Mouse (Mus musculus) limb, embryonic 11.5 days (tissue): ENCODE measurements at regions not wholly inside any gene's neighbourhood (a gene's known extent, or its start where the extent isn't known, plus 50 kb on each side); places are given as distances from the start of the nearest gene placed in this dataset.

Experiments
- ATAC-seq: fragments of 200-750 bp; cut with Nextera tagmentation; 2 replicates; pipeline ENCODE4 v1.8.0; 2017; ENCODE audit warnings: low read depth; ENCODE audit not compliant: insufficient number of reproducible peaks, low FRiP score, low TSS enrichment
- DNase-seq: peaks from one replicate; pipeline ENCODE4 v3.0.0-alpha.2; 2015; ENCODE audit warnings: low spot score
- H3K27ac ChIP-seq: fragments of 300-500 bp; sonication (generic); replicated peaks from 2 replicates; pipeline ENCODE4 v1.5.1; 2014; ENCODE audit warnings: low read depth, mild to moderate bottlenecking, low read length
- H3K27me3 ChIP-seq: fragments of 300-500 bp; sonication (generic); 2 replicates; pipeline ENCODE4 v1.6.1; 2014; ENCODE audit warnings: mild to moderate bottlenecking, low read length, mixed read lengths; ENCODE audit not compliant: control insufficient read depth, insufficient read depth
- H3K36me3 ChIP-seq: fragments of 300-500 bp; sonication (generic); 2 replicates; pipeline ENCODE4 v1.6.1; 2014; ENCODE audit warnings: mild to moderate bottlenecking, low read length, moderate library complexity, mixed read lengths; ENCODE audit not compliant: control insufficient read depth, insufficient read depth
- H3K4me1 ChIP-seq: fragments of 300-500 bp; sonication (generic); 2 replicates; pipeline ENCODE4 v1.6.1; 2014; ENCODE audit warnings: low read length, mixed read lengths; ENCODE audit not compliant: control insufficient read depth, insufficient read depth
- H3K4me2 ChIP-seq: fragments of 300-500 bp; sonication (generic); 2 replicates; pipeline ENCODE4 v1.6.1; 2014; ENCODE audit warnings: low read depth, mild to moderate bottlenecking, moderate library complexity; ENCODE audit not compliant: severe bottlenecking
- H3K4me3 ChIP-seq: fragments of 300-500 bp; sonication (generic); 2 replicates; pipeline ENCODE4 v1.5.1; 2014; ENCODE audit warnings: low read depth, low read length
- H3K9ac ChIP-seq: fragments of 300-500 bp; sonication (generic); 2 replicates; pipeline ENCODE4 v1.6.1; 2014; ENCODE audit warnings: mild to moderate bottlenecking, low read length
- H3K9me3 ChIP-seq: fragments of 300-500 bp; sonication (generic); 2 replicates; pipeline ENCODE4 v1.6.1; 2016; ENCODE audit warnings: low read length; ENCODE audit not compliant: control insufficient read depth
- WGBS: fragments of 180-500 bp; shearing (Covaris S2); extraction: QIAGEN DNeasy Blood & Tissue Kit; methylation state at CpG from one replicate; pipeline ENCODE4 v1.1.7; 2014; 5-methylcytosine and 5-hydroxymethylcytosine counted together

- no peak overlapping the region for H3K27ac ChIP-seq
- no peak overlapping the region for H3K4me2 ChIP-seq
- no peak for DNase-seq
- ATAC-seq, result no peak
- H3K9me3 ChIP-seq, result no peaks in the 10 kb centered on the region
- no peaks in the 10 kb centered on the region for H3K36me3 ChIP-seq
- H3K4me3 ChIP-seq, result no peak overlapping the region
- H3K27me3 ChIP-seq, result no peaks in the 10 kb centered on the region
- H3K4me1 ChIP-seq, result no peaks in the 10 kb centered on the region
- no peak overlapping the region for H3K9ac ChIP-seq
- 77% methylated on average over 5 of the region's 5 CpGs for WGBS
Measured at GRCm38 (mm10) chr3:21423139-21423538, 653.3 kb upstream of the Tbl1xr1 start.

GRCm38 (mm10) chr3:21426538-21426937 lies 649.9 kb upstream of the Tbl1xr1 start:
- 69% methylated on average over 6 of the region's 6 CpGs for WGBS
- no peaks in the 10 kb centered on the region for H3K36me3 ChIP-seq
- H3K27ac ChIP-seq, result no peak overlapping the region
- ATAC-seq (no peak), DNase-seq (no peak)
- H3K9me3 ChIP-seq, result no peaks in the 10 kb centered on the region
- no peak overlapping the region for H3K4me3 ChIP-seq
- no peaks in the 10 kb centered on the region for H3K4me1 ChIP-seq
- H3K27me3 ChIP-seq, result no peaks in the 10 kb centered on the region
- no peak overlapping the region for H3K4me2 ChIP-seq
- H3K9ac ChIP-seq, result no peak overlapping the region

- no peak overlapping the region for H3K4me2 ChIP-seq
- no peak overlapping the region for H3K4me3 ChIP-seq
- ATAC-seq (no peak), DNase-seq (no peak)
- H3K27me3 ChIP-seq, result no peaks in the 10 kb centered on the region
- no peaks in the 10 kb centered on the region for H3K9me3 ChIP-seq
- H3K9ac ChIP-seq, result no peak overlapping the region
- no peaks in the 10 kb centered on the region for H3K4me1 ChIP-seq
- no peaks in the 10 kb centered on the region for H3K36me3 ChIP-seq
- H3K27ac ChIP-seq, result no peak overlapping the region
- 48% methylated on average over 6 of the region's 6 CpGs for WGBS
Measured at GRCm38 (mm10) chr3:21427408-21428031, 648.9 kb upstream of the Tbl1xr1 start.

- ATAC-seq (no peak), DNase-seq (no peak)
- WGBS, result 26% methylated on average over 2 of the region's 2 CpGs
- Histone ChIP-seq H3K27me3 (no peaks in the 10 kb centered on the region), H3K4me2 (no peak overlapping the region), H3K9ac (no peak overlapping the region), H3K27ac (no peak overlapping the region), H3K9me3 (no peaks in the 10 kb centered on the region), H3K4me3 (no peak overlapping the region), H3K4me1 (no peaks in the 10 kb centered on the region), H3K36me3 (no peaks in the 10 kb centered on the region)
Measured at GRCm38 (mm10) chr3:21428120-21428519, 648.3 kb upstream of the Tbl1xr1 start.

- Histone ChIP-seq H3K36me3 (no peaks in the 10 kb centered on the region), H3K9me3 (no peaks in the 10 kb centered on the region), H3K4me1 (no peaks in the 10 kb centered on the region), H3K27ac (no peak overlapping the region), H3K9ac (no peak overlapping the region), H3K4me2 (no peak overlapping the region), H3K27me3 (no peaks in the 10 kb centered on the region), H3K4me3 (no peak overlapping the region)
- no peak for ATAC-seq
- WGBS, result 72% methylated on average over 4 of the region's 4 CpGs
- no peak for DNase-seq
Measured at GRCm38 (mm10) chr3:21464245-21464644, 612.2 kb upstream of the Tbl1xr1 start.

GRCm38 (mm10) chr3:21466113-21466645 lies 610.3 kb upstream of the Tbl1xr1 start:
- no peaks in the 10 kb centered on the region for H3K4me1 ChIP-seq
- no peak overlapping the region for H3K27ac ChIP-seq
- H3K4me3 ChIP-seq, result no peak overlapping the region
- H3K9ac ChIP-seq, result no peak overlapping the region
- no peaks in the 10 kb centered on the region for H3K36me3 ChIP-seq
- 61% methylated on average over 7 of the region's 7 CpGs for WGBS
- no peak overlapping the region for H3K4me2 ChIP-seq
- H3K27me3 ChIP-seq, result no peaks in the 10 kb centered on the region
- ATAC-seq (no peak), DNase-seq (no peak)
- no peaks in the 10 kb centered on the region for H3K9me3 ChIP-seq

- Histone ChIP-seq H3K36me3 (no peaks in the 10 kb centered on the region), H3K27me3 (no peaks in the 10 kb centered on the region), H3K9ac (no peak overlapping the region), H3K9me3 (no peaks in the 10 kb centered on the region), H3K4me3 (no peak overlapping the region), H3K27ac (no peak overlapping the region), H3K4me1 (peaks cover 11% of the 10 kb centered on the region), H3K4me2 (no peak overlapping the region)
- ATAC-seq (0 out of 2 replicates have a peak, but pooled peaks have one; percentile 31), DNase-seq (no peak)
- 46% methylated on average over 4 of the region's 4 CpGs for WGBS
Measured at GRCm38 (mm10) chr3:21477366-21477765, 599.1 kb upstream of the Tbl1xr1 start.

- H3K9ac ChIP-seq, result no peak overlapping the region
Measured at GRCm38 (mm10) chr3:21479021-21479795, 597.2 kb upstream of the Tbl1xr1 start.

More at GRCm38 (mm10) chr3:21479021-21479795, 597.2 kb upstream of the Tbl1xr1 start:
- Histone ChIP-seq H3K4me1 (peaks cover 11% of the 10 kb centered on the region), H3K27me3 (no peaks in the 10 kb centered on the region), H3K9me3 (no peaks in the 10 kb centered on the region), H3K27ac (no peak overlapping the region), H3K4me2 (no peak overlapping the region), H3K36me3 (no peaks in the 10 kb centered on the region), H3K4me3 (no peak overlapping the region)
- peak; percentile 39 for DNase-seq
- 0 out of 2 replicates have a peak, but pooled peaks have one; percentile 76 for ATAC-seq
- WGBS, result 30% methylated on average over 5 of the region's 5 CpGs
